Mouse (Mus musculus): ENCODE results near the gene Elk4.

- no peak for TF ChIP-seq CTCF (IDR thresholded peaks at IDR 0.05; ENCODE audit: low read depth)
- no peak for TF ChIP-seq EP300 (IDR thresholded peaks at IDR 0.05; ENCODE audit: low read depth)
Observed at GRCm38 (mm10) chr1:132058558-132058957, 51.2 kb downstream of the Elk4 start.

Data from liver, embryonic 14.5 days (tissue).